Mouse (Mus musculus): ENCODE measurements around the gene Ppfibp2. TPM values are rescaled to one million over a fixed set of nuclear protein-coding genes. Genes with fewer than 3 reads are reported as not detected.

Gene Ppfibp2
- polyA plus RNA-seq, 1 experiment, result 0.01 TPM

GRCm38 (mm10) chr7:107624432-107624831, 29.4 kb downstream of the Ppfibp2 start:
- H3K79me3 ChIP-seq (ENCODE audit: low read depth), result no peaks in the 10 kb centered on the region
- H3K4me3 ChIP-seq (ENCODE audit: insufficient read depth, poor library complexity, severe bottlenecking), result no peak overlapping the region
- H3K79me2 ChIP-seq (ENCODE audit: control insufficient read depth, insufficient read depth), result no peaks in the 10 kb centered on the region
- H3K27me3 ChIP-seq (ENCODE audit: control insufficient read depth, insufficient read depth, insufficient read length), result no peaks in the 10 kb centered on the region
- TF ChIP-seq MAX (IDR thresholded peaks at IDR 0.05) (no peak), FOSL1 (IDR thresholded peaks at IDR 0.05; ENCODE audit: insufficient read depth, low read length, poor library complexity, severe bottlenecking) (no peak)
- H3K36me3 ChIP-seq (ENCODE audit: control insufficient read depth, insufficient read depth), result no peaks in the 10 kb centered on the region
- no peak overlapping the region for H3ac ChIP-seq (ENCODE audit: control insufficient read depth, insufficient read length, low read depth)

- no peaks in the 10 kb centered on the region for H3K27me3 ChIP-seq (ENCODE audit: control insufficient read depth, insufficient read depth, insufficient read length)
- no peak within 1 kb of the TSS for H3K4me3 ChIP-seq (ENCODE audit: insufficient read depth, poor library complexity, severe bottlenecking)
- H3K79me3 ChIP-seq (ENCODE audit: low read depth), result no peaks in the 10 kb centered on the region
- no peaks in the 10 kb centered on the region for H3K36me3 ChIP-seq (ENCODE audit: control insufficient read depth, insufficient read depth)
- no peak within 1 kb of the TSS for H3ac ChIP-seq (ENCODE audit: control insufficient read depth, insufficient read length, low read depth)
- no peaks in the 10 kb centered on the region for H3K79me2 ChIP-seq (ENCODE audit: control insufficient read depth, insufficient read depth)
- no peak for TF ChIP-seq CEBPB (IDR thresholded peaks at IDR 0.05; ENCODE audit: low read depth)
- no peak for TF ChIP-seq FOSL1 (IDR thresholded peaks at IDR 0.05; ENCODE audit: insufficient read depth, low read length, poor library complexity, severe bottlenecking)
- TF ChIP-seq CTCF (IDR thresholded peaks at IDR 0.05; ENCODE audit: control insufficient read depth, insufficient read depth, insufficient read length), result no peak
- TF ChIP-seq USF1 (IDR thresholded peaks at IDR 0.05; ENCODE audit: low read depth), result no peak
- TF ChIP-seq MYOD1 (IDR thresholded peaks at IDR 0.05; ENCODE audit: control insufficient read depth, insufficient read length, low read depth), result no peak
- no peak for TF ChIP-seq MYOG (IDR thresholded peaks at IDR 0.05; ENCODE audit: control insufficient read depth, extremely low read depth, insufficient read length)
- no peak for TF ChIP-seq MAX (IDR thresholded peaks at IDR 0.05)
These were observed 30.1 kb downstream of the Ppfibp2 start, which contains the start of gene 5330417H12Rik for GRCm38 (mm10) chr7:107625061-107625460. Gene 5330417H12Rik, minus strand, starts transcription at chr7:107625161.

- Histone ChIP-seq H3K79me3 (ENCODE audit: low read depth) (no peaks in the 10 kb centered on the region), H3K36me3 (ENCODE audit: control insufficient read depth, insufficient read depth) (no peaks in the 10 kb centered on the region), H3K79me2 (ENCODE audit: control insufficient read depth, insufficient read depth) (no peaks in the 10 kb centered on the region), H3ac (ENCODE audit: control insufficient read depth, insufficient read length, low read depth) (no peak overlapping the region), H3K27me3 (ENCODE audit: control insufficient read depth, insufficient read depth, insufficient read length) (no peaks in the 10 kb centered on the region), H3K4me3 (ENCODE audit: insufficient read depth, poor library complexity, severe bottlenecking) (no peak overlapping the region)
- no peak for TF ChIP-seq MYOG (IDR thresholded peaks at IDR 0.05; ENCODE audit: control insufficient read depth, extremely low read depth, insufficient read length)
- no peak for TF ChIP-seq MYOD1 (IDR thresholded peaks at IDR 0.05; ENCODE audit: control insufficient read depth, insufficient read length, low read depth)
- no peak for TF ChIP-seq CEBPB (IDR thresholded peaks at IDR 0.05; ENCODE audit: low read depth)
- TF ChIP-seq FOSL1 (IDR thresholded peaks at IDR 0.05; ENCODE audit: insufficient read depth, low read length, poor library complexity, severe bottlenecking), result no peak
- TF ChIP-seq MAX (IDR thresholded peaks at IDR 0.05), result no peak
- TF ChIP-seq USF1 (IDR thresholded peaks at IDR 0.05; ENCODE audit: low read depth), result no peak
- TF ChIP-seq CTCF (IDR thresholded peaks at IDR 0.05; ENCODE audit: control insufficient read depth, insufficient read depth, insufficient read length), result no peak
These were observed 30.8 kb downstream of the Ppfibp2 start for GRCm38 (mm10) chr7:107625781-107626180.

GRCm38 (mm10) chr7:107628383-107628782, 33.4 kb downstream of the Ppfibp2 start:
- Histone ChIP-seq H3K36me3 (ENCODE audit: control insufficient read depth, insufficient read depth) (no peaks in the 10 kb centered on the region), H3K79me3 (ENCODE audit: low read depth) (no peaks in the 10 kb centered on the region), H3K27me3 (ENCODE audit: control insufficient read depth, insufficient read depth, insufficient read length) (no peaks in the 10 kb centered on the region), H3K79me2 (ENCODE audit: control insufficient read depth, insufficient read depth) (no peaks in the 10 kb centered on the region), H3K4me3 (ENCODE audit: insufficient read depth, poor library complexity, severe bottlenecking) (no peak overlapping the region), H3ac (ENCODE audit: control insufficient read depth, insufficient read length, low read depth) (no peak overlapping the region)
- TF ChIP-seq MYOD1 (IDR thresholded peaks at IDR 0.05; ENCODE audit: control insufficient read depth, insufficient read length, low read depth), result no peak
- TF ChIP-seq MAX (IDR thresholded peaks at IDR 0.05), result no peak
- no peak for TF ChIP-seq FOSL1 (IDR thresholded peaks at IDR 0.05; ENCODE audit: insufficient read depth, low read length, poor library complexity, severe bottlenecking)
- TF ChIP-seq CTCF (IDR thresholded peaks at IDR 0.05; ENCODE audit: control insufficient read depth, insufficient read depth, insufficient read length), result no peak
- no peak for TF ChIP-seq USF1 (IDR thresholded peaks at IDR 0.05; ENCODE audit: low read depth)
- TF ChIP-seq CEBPB (IDR thresholded peaks at IDR 0.05; ENCODE audit: low read depth), result no peak
- no peak for TF ChIP-seq MYOG (IDR thresholded peaks at IDR 0.05; ENCODE audit: control insufficient read depth, extremely low read depth, insufficient read length)

GRCm38 (mm10) chr7:107633201-107633600, 38.2 kb downstream of the Ppfibp2 start:
- Histone ChIP-seq H3K79me2 (ENCODE audit: control insufficient read depth, insufficient read depth) (no peaks in the 10 kb centered on the region), H3K79me3 (ENCODE audit: low read depth) (no peaks in the 10 kb centered on the region), H3K36me3 (ENCODE audit: control insufficient read depth, insufficient read depth) (no peaks in the 10 kb centered on the region), H3K27me3 (ENCODE audit: control insufficient read depth, insufficient read depth, insufficient read length) (no peaks in the 10 kb centered on the region), H3ac (ENCODE audit: control insufficient read depth, insufficient read length, low read depth) (no peak overlapping the region), H3K4me3 (ENCODE audit: insufficient read depth, poor library complexity, severe bottlenecking) (no peak overlapping the region)
- TF ChIP-seq USF1 (IDR thresholded peaks at IDR 0.05; ENCODE audit: low read depth), result no peak

GRCm38 (mm10) chr7:107637398-107637797, 42.4 kb downstream of the Ppfibp2 start:
- Histone ChIP-seq H3K79me3 (ENCODE audit: low read depth) (no peaks in the 10 kb centered on the region), H3K4me3 (ENCODE audit: insufficient read depth, poor library complexity, severe bottlenecking) (no peak overlapping the region), H3K79me2 (ENCODE audit: control insufficient read depth, insufficient read depth) (no peaks in the 10 kb centered on the region), H3ac (ENCODE audit: control insufficient read depth, insufficient read length, low read depth) (no peak overlapping the region), H3K36me3 (ENCODE audit: control insufficient read depth, insufficient read depth) (no peaks in the 10 kb centered on the region), H3K27me3 (ENCODE audit: control insufficient read depth, insufficient read depth, insufficient read length) (no peaks in the 10 kb centered on the region)
- TF ChIP-seq CTCF (IDR thresholded peaks at IDR 0.05; ENCODE audit: control insufficient read depth, insufficient read depth, insufficient read length) (no peak), USF1 (IDR thresholded peaks at IDR 0.05; ENCODE audit: low read depth) (no peak), FOSL1 (IDR thresholded peaks at IDR 0.05; ENCODE audit: insufficient read depth, low read length, poor library complexity, severe bottlenecking) (no peak), MYOG (IDR thresholded peaks at IDR 0.05; ENCODE audit: control insufficient read depth, extremely low read depth, insufficient read length) (no peak), MYOD1 (IDR thresholded peaks at IDR 0.05; ENCODE audit: control insufficient read depth, insufficient read length, low read depth) (no peak), CEBPB (IDR thresholded peaks at IDR 0.05; ENCODE audit: low read depth) (no peak), MAX (IDR thresholded peaks at IDR 0.05) (no peak)
